8 mouse cellular contexts compared by ENCODE assay signal in genomic region chr11:71674319-71674718, GRCm38 (mm10).
DNase-seq lines count a peak whose midpoint lies in the region; ATAC-seq lines count a peak whose summit lies in the region.

No protein-coding gene starts in this region.

- ATAC-seq in kidney, embryonic 14.5 days (ENCODE audit: low FRiP score, low TSS enrichment) = no peak
- no peak for ATAC-seq in limb, embryonic 11.5 days (ENCODE audit: insufficient number of reproducible peaks, low FRiP score, low TSS enrichment, low read depth)
- no peak for ATAC-seq in inflammation-experienced regulatory T-cells, adult 6 months

- peak; percentile 66 for DNase-seq in kidney, adult 18-20 months
- DNase-seq in adrenal gland, adult (ENCODE audit: inconsistent age in 2 of 2, low spot score in 1 of 2) = peak; percentile 55 to 88
- peak; percentile 68 for DNase-seq in embryo, embryonic 10.5 days (ENCODE audit: low spot score)
- DNase-seq in kidney, adult 9 months = peak; percentile 70
- DNase-seq in limb, embryonic 11.5 days (ENCODE audit: low spot score) = peak; percentile 66
- peak; percentile 76 to 82 for DNase-seq in right cerebral cortex, adult 2 months (ENCODE audit: low spot score in 2 of 2)

- H3K4me3 ChIP-seq in kidney, embryonic 14.5 days (ENCODE audit: low read length) = no peak overlapping the region
- H3K4me3 ChIP-seq in limb, embryonic 11.5 days (ENCODE audit: low read depth, low read length) = no peak overlapping the region

- no peaks in the 10 kb centered on the region for H3K36me3 ChIP-seq in kidney, embryonic 14.5 days (ENCODE audit: control insufficient read depth, insufficient read depth, low read length)
- no peaks in the 10 kb centered on the region for H3K36me3 ChIP-seq in limb, embryonic 11.5 days (ENCODE audit: control insufficient read depth, insufficient read depth, low read length)

- no peak overlapping the region for H3K27ac ChIP-seq in kidney, embryonic 14.5 days (ENCODE audit: low read depth, low read length)
- H3K27ac ChIP-seq in limb, embryonic 11.5 days (replicated peaks; ENCODE audit: low read depth, low read length) = no peak overlapping the region

- H3K27me3 ChIP-seq in kidney, embryonic 14.5 days (ENCODE audit: control insufficient read depth, insufficient read depth, low read length) = no peaks in the 10 kb centered on the region
- no peaks in the 10 kb centered on the region for H3K27me3 ChIP-seq in limb, embryonic 11.5 days (ENCODE audit: control insufficient read depth, insufficient read depth, low read length)

- H3K4me1 ChIP-seq in kidney, embryonic 14.5 days (ENCODE audit: control insufficient read depth, insufficient read depth, low read length) = no peaks in the 10 kb centered on the region
- H3K4me1 ChIP-seq in limb, embryonic 11.5 days (ENCODE audit: control insufficient read depth, insufficient read depth, low read length) = no peaks in the 10 kb centered on the region

- H3K4me2 ChIP-seq in kidney, embryonic 14.5 days (replicated peaks; ENCODE audit: low read depth, low read length) = no peak overlapping the region
- no peak overlapping the region for H3K4me2 ChIP-seq in limb, embryonic 11.5 days (ENCODE audit: low read depth, severe bottlenecking)

- no peaks in the 10 kb centered on the region for H3K9me3 ChIP-seq in kidney, embryonic 14.5 days (ENCODE audit: control insufficient read depth, low read length)
- no peaks in the 10 kb centered on the region for H3K9me3 ChIP-seq in limb, embryonic 11.5 days (ENCODE audit: control insufficient read depth, low read length)

- no peak overlapping the region for H3K9ac ChIP-seq in kidney, embryonic 14.5 days (ENCODE audit: low read depth, low read length)
- H3K9ac ChIP-seq in limb, embryonic 11.5 days (ENCODE audit: low read length) = no peak overlapping the region

- 49% methylated on average over 5 of the region's 5 CpGs for WGBS in kidney, embryonic 14.5 days
- WGBS in limb, embryonic 11.5 days = 43% methylated on average over 5 of the region's 5 CpGs
